Mouse (Mus musculus) stomach, postnatal 0 days (tissue): ENCODE data around the gene Tmem120b.

Experiments
- CTCF ChIP-seq: IDR thresholded peaks from 2 replicates; pipeline ENCODE4 v1.5.1; 2016; ENCODE audit warnings: antibody characterized with exemption, low read depth, mild to moderate bottlenecking, moderate library complexity
- EP300 ChIP-seq: optimal IDR thresholded peaks from 2 replicates; pipeline ENCODE3; 2016; ENCODE audit warnings: antibody characterized with exemption

- TF ChIP-seq EP300 (no peak), CTCF (no peak)
Measured at GRCm38 (mm10) chr5:123086501-123086900, 18.3 kb downstream of the Tmem120b start.
